Mouse (Mus musculus) inflammation-experienced regulatory T-cells (primary cell): Measurements from ENCODE around the gene St8sia4. TPM values are rescaled to one million over a fixed set of nuclear protein-coding genes. Genes with fewer than 3 reads are reported as not detected.

Experiments used
- polyA plus RNA-seq, 2 experiments: library from polyadenylated mRNA; unstranded; fragments of 100-300 nt; shearing (Covaris generic); gene quantifications; one replicate each; pipeline ENCODE4 v1.2.1; 2017

St8sia4 gene
- polyA plus RNA-seq: 10 to 100 TPM; 62.7 to 77.1 TPM

DNA sequence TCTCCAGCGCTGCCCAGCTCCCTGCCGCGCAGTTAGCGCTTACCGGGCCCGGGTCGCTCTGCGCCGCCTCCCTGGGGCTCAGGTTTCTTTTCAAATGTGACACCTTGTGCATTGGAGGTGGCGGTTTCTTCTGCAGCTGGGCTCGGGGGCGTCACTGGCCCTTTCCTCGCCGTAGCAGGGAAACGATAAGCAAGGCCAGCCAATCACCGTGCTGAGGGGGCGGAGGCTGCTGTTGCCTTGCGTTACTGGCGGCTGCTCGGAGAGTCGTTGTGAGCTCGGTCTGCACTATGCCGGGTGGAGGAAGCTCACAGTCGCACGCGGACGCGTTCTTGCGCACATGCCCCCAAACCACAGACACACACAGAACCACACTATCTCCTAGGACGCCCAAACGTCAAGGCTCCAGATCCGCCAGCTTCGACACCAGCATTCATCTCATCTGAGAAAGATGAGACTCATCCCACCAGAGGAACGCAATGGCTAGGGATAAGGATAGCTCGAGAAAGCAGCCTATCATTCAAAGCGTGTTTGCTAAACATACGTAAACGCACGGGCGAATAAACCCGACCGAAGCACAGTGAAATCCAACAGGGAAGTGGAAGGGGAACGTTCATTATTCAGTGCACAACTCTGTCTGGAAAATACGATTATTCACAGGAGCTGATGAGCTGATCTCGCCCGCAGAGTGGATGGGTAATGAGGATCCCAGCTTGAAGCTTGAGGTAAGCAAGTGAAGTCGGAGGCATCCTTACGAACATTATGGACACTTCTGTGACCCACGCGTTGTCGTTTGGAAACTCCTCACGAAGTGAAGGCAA is at the start of gene St8sia4:
Gene St8sia4, minus strand, starts transcription at position 137 of the 818 bp plus-strand sequence.

